Mouse (Mus musculus) intestine, embryonic 16.5 days (tissue): ENCODE measurements at regions not wholly inside any gene's neighbourhood (a gene's known extent, or its start where the extent isn't known, plus 50 kb on each side); places are given as distances from the start of the nearest gene placed in this dataset.
A peak's percentile ranks its signal among the peaks of the same experiment; 100 is the strongest.

Source experiments
- ATAC-seq: fragments of 200-750 bp; cut with Nextera tagmentation; 2 replicates; pipeline ENCODE4 v1.8.0; 2017; ENCODE audit warnings: moderate TSS enrichment, moderate library complexity
- H3K27ac ChIP-seq: fragments of 300-500 bp; sonication (generic); 2 replicates; pipeline ENCODE4 v1.5.1; 2014; ENCODE audit warnings: mild to moderate bottlenecking, low read length
- H3K27me3 ChIP-seq: fragments of 300-500 bp; sonication (generic); replicated peaks from 2 replicates; pipeline ENCODE4 v1.6.1; 2014; ENCODE audit warnings: low read length, control low read depth, mixed read lengths; ENCODE audit not compliant: control insufficient read depth, insufficient read depth
- H3K36me3 ChIP-seq: fragments of 300-500 bp; sonication (generic); 2 replicates; pipeline ENCODE4 v1.6.1; 2014; ENCODE audit warnings: low read length, control low read depth; ENCODE audit not compliant: control insufficient read depth, insufficient read depth
- H3K4me1 ChIP-seq: fragments of 300-500 bp; sonication (generic); 2 replicates; pipeline ENCODE4 v1.6.1; 2014; ENCODE audit warnings: low read length, control low read depth, mixed read lengths; ENCODE audit not compliant: control insufficient read depth, insufficient read depth
- H3K4me2 ChIP-seq: fragments of 300-500 bp; sonication (generic); 2 replicates; pipeline ENCODE4 v1.6.1; 2014; ENCODE audit warnings: low read depth, low read length, control low read depth
- H3K4me3 ChIP-seq: fragments of 300-500 bp; sonication (generic); 2 replicates; pipeline ENCODE4 v1.5.1; 2014; ENCODE audit warnings: mild to moderate bottlenecking, low read length
- H3K9ac ChIP-seq: fragments of 300-500 bp; sonication (generic); 2 replicates; pipeline ENCODE4 v1.6.1; 2014; ENCODE audit warnings: low read depth, low read length
- H3K9me3 ChIP-seq: fragments of 300-500 bp; sonication (generic); 2 replicates; pipeline ENCODE4 v1.6.1; 2016; ENCODE audit warnings: low read length, control low read depth; ENCODE audit not compliant: control insufficient read depth
- WGBS: fragments of 180-500 bp; shearing (Covaris S2); extraction: QIAGEN DNeasy Blood & Tissue Kit; methylation state at CpG from one replicate; pipeline ENCODE4 v1.1.7; 2014; 5-methylcytosine and 5-hydroxymethylcytosine counted together

DNA sequence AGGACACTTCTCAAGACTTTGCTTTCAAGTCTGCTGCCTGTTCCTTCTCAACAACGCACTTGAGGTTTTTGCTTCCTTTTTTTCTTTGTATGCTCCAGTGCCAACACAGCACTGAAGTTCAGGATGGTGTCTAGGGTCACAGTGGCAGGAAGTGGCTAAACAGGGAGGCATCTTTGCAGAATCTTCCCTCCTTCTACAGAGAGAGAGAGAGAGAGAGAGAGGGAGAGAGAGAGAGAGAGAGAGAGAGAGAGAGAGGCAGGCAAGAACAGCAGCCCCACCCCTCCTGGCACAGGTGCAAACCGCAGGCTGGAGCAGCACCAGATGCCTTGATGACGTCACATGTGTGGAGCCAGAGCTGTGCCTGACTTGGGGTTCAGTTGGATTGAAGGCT, 71.0 kb upstream of the Armc2 start:
- WGBS, result 13% methylated on average over 3 of the region's 3 CpGs
- no peak overlapping the region for H3K4me2 ChIP-seq
- H3K4me3 ChIP-seq, result no peak overlapping the region
- H3K27ac ChIP-seq, result 0 out of 2 replicates have a peak overlapping the region, but pooled peaks have one; percentile 26
- 0 out of 2 replicates have a peak overlapping the region, but pooled peaks have one; percentile 17 for H3K9ac ChIP-seq
- peak; percentile 73 for ATAC-seq
- H3K36me3 ChIP-seq, result no peaks in the 10 kb centered on the region
- no peaks in the 10 kb centered on the region for H3K27me3 ChIP-seq
- no peaks in the 10 kb centered on the region for H3K9me3 ChIP-seq
- peaks cover 14% of the 10 kb centered on the region for H3K4me1 ChIP-seq

DNA sequence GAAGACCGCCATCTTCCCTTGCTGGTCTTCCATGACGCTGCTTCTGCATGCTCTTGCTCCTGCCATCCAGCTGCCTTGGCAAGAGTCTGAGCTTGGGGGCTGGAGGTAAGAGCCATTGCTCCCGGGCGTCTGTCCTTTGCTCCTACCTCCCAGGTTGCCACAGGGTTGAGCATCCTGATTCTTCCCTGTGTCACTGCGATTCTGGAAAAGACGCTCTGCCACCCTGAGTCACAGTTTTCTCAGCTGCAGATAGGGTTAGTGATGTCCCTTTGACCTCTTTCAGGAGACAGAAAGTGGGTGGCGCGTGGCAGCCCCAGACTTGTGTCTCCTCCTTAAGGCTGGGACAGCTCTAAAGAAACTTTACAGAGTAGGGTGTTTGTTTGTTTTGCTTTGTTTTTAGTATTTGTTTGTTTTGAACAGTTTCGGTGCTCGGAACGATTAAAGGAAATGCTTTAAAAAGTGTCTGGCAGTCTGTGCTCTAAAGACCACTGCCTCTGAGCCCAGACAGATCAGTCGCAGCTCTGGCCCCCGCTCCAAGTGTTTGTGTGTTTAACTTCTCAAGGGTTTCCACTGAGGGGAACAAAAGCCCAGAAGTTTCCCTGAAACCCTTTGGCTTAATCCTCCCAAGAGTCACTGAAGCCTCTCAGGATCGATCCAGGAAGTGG, 70.5 kb upstream of the Armc2 start:
- Histone ChIP-seq H3K27ac (0 out of 2 replicates have a peak overlapping the region, but pooled peaks have one; percentile 26), H3K4me2 (no peak overlapping the region), H3K9me3 (no peaks in the 10 kb centered on the region), H3K27me3 (no peaks in the 10 kb centered on the region), H3K36me3 (no peaks in the 10 kb centered on the region), H3K9ac (0 out of 2 replicates have a peak overlapping the region, but pooled peaks have one; percentile 17), H3K4me3 (no peak overlapping the region), H3K4me1 (peaks cover 14% of the 10 kb centered on the region)
- 47% methylated on average over 14 of the region's 14 CpGs for WGBS
- peak; percentile 37; the same call in 1 of the 2 replicates for ATAC-seq

DNA sequence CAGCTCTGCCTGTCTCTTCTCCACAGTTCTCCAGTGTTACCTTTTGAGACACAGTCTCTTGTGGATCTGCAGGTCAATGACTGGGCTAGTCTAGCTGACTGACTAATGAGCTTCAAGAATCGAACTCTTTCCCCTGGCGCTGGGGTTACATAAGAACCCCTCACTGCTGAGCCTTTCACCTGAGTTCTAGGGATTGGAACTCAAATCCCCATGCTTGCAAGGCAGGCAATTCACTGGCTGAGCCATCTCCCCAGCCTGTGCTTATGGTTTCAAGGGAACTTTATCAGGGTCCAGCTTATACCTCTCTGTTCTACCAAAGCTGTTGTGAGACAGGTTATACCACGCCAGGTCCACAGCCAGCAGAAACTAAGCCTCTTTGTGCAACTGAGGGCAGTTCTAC, 69.7 kb upstream of the Armc2 start:
- ATAC-seq, result no peak
- H3K9ac ChIP-seq, result no peak overlapping the region
- H3K9me3 ChIP-seq, result no peaks in the 10 kb centered on the region
- peaks cover 16% of the 10 kb centered on the region for H3K4me1 ChIP-seq
- no peak overlapping the region for H3K4me3 ChIP-seq
- WGBS, result 92% methylated on average over 3 of the region's 3 CpGs
- no peak overlapping the region for H3K4me2 ChIP-seq
- H3K36me3 ChIP-seq, result no peaks in the 10 kb centered on the region
- no peaks in the 10 kb centered on the region for H3K27me3 ChIP-seq
- H3K27ac ChIP-seq, result no peak overlapping the region

DNA sequence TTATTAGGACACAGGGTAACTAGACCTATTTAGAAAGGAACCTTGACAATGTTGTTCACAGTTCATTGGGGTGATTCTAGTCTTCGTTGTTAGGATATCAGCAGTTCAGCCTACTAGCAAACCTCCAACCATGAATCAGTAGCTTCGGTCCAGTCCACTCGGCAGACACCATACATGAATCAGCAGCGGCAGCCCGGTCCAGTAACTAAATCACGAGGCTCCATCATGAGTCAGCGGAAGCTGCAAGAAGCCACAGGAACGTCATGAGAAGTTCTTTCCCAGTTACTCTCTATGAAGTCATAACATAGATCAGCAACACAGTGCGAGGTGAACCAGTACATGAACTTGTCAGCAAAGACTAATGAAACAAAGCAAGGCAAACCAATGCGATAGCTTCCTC, 68.4 kb upstream of the Armc2 start:
- no peaks in the 10 kb centered on the region for H3K27me3 ChIP-seq
- H3K9ac ChIP-seq, result no peak overlapping the region
- peaks cover 16% of the 10 kb centered on the region for H3K4me1 ChIP-seq
- WGBS, result 86% methylated on average over 10 of the region's 10 CpGs
- H3K27ac ChIP-seq, result no peak overlapping the region
- no peaks in the 10 kb centered on the region for H3K36me3 ChIP-seq
- no peaks in the 10 kb centered on the region for H3K9me3 ChIP-seq
- H3K4me3 ChIP-seq, result no peak overlapping the region
- no peak for ATAC-seq
- no peak overlapping the region for H3K4me2 ChIP-seq

DNA sequence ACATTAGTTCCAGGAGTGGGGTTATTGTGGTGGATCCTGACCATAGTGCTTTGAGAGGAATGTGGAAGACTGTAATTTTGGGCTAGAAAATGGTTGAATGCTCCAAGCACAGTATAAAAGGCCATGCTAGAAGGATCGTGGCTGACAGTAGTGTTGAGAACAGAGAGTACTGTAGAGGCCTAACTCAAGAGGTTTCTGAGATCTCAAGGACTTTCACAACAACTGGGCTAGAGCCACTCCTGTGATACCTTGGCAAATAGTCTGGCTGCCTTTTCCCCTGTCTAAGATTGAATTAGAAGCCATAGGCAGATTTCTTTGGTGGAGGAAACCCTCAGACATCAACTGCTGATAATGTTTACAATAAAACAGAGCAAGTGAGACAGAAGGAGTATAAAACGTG, 67.1 kb upstream of the Armc2 start:
- H3K9ac ChIP-seq, result no peak overlapping the region
- no peaks in the 10 kb centered on the region for H3K9me3 ChIP-seq
- ATAC-seq, result no peak
- no peaks in the 10 kb centered on the region for H3K27me3 ChIP-seq
- WGBS, result 76% methylated on average over 2 of the region's 2 CpGs
- H3K4me2 ChIP-seq, result no peak overlapping the region
- peaks cover 16% of the 10 kb centered on the region for H3K4me1 ChIP-seq
- no peak overlapping the region for H3K4me3 ChIP-seq
- H3K36me3 ChIP-seq, result no peaks in the 10 kb centered on the region
- H3K27ac ChIP-seq, result no peak overlapping the region

DNA sequence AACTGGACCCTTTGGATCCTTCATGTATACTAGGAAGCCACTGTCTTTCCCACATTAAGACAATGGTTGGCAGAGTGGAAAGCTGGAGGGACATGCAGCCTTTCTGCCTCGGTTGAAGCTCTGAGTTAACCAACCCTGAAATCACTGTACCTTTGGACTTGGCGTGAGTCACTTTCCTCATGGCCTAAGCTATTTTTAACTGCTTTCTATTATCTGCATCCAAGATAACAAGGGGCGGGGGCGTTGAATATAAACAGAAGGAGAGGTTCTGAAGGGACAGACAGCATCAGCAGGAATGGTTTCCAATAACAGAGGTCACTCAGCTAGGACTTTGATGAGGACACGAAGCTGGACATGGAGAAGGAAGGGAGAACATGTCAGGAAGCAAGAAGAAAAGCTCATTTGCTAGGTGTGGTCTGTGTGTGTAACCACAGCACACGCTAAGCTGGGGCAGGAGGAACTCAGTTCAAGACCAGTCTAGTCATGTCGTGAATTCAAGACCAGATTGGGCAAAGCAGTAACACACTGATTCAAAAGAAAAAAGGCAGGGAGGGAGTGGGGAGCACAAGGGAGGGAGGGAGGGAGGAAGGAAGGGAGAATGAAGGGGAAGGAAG, 64.1 kb upstream of the Armc2 start:
- no peaks in the 10 kb centered on the region for H3K36me3 ChIP-seq
- peaks cover 2% of the 10 kb centered on the region; the same call in 1 of the 2 replicates for H3K4me1 ChIP-seq
- ATAC-seq, result peak; percentile 91
- no peak overlapping the region for H3K4me3 ChIP-seq
- H3K27me3 ChIP-seq, result no peaks in the 10 kb centered on the region
- no peak overlapping the region for H3K4me2 ChIP-seq
- H3K9me3 ChIP-seq, result no peaks in the 10 kb centered on the region
- peak overlapping the region; percentile 17; the same call in 1 of the 2 replicates for H3K27ac ChIP-seq
- WGBS, result 48% methylated on average over 7 of the region's 7 CpGs
- H3K9ac ChIP-seq, result no peak overlapping the region

DNA sequence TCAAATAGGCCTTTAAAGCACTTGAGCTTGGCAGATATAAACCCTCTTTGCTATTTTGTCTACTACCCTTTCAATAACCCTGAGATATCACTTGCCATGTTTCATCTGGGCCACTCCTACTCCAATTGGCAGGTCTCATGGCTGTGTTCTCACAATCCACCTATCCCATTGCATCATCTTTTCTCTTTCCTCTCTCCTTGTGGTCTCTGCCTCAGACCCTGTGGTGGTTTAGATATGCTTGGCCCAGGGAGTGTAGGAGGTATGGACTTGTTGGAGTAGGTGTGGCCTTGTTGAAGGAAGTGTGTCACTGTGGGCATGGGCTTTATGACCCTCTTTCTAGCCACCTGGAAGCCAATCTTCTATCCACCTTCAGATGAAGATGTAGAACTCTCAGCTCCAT, 61.5 kb upstream of the Armc2 start:
- Histone ChIP-seq H3K9me3 (no peaks in the 10 kb centered on the region), H3K4me1 (peaks cover 2% of the 10 kb centered on the region; the same call in 1 of the 2 replicates), H3K36me3 (no peaks in the 10 kb centered on the region), H3K27me3 (no peaks in the 10 kb centered on the region), H3K4me3 (no peak overlapping the region), H3K9ac (no peak overlapping the region), H3K27ac (no peak overlapping the region), H3K4me2 (no peak overlapping the region)
- no peak for ATAC-seq

DNA sequence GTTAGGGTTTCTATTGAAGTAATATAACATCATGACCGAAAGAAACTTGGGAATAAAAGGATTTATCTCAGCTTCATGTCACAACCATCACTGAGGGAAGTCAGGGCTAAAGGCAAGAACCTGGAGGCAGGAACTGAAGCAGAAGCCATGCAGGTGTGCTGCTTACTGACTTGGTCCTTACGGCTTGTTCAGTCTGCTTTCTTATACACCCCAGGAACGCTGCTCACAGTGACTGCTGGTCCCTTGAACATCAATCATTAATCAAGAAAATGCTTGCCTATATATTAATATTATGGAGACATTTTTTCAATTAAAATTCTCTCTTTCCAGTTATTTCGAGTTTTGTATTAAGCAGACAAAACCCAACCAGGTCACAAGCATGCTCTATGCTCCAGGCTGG, 58.5 kb upstream of the Armc2 start:
- H3K4me2 ChIP-seq, result no peak overlapping the region
- H3K9me3 ChIP-seq, result no peaks in the 10 kb centered on the region
- no peak overlapping the region for H3K9ac ChIP-seq
- no peak overlapping the region for H3K4me3 ChIP-seq
- H3K36me3 ChIP-seq, result no peaks in the 10 kb centered on the region
- H3K27me3 ChIP-seq, result no peaks in the 10 kb centered on the region
- WGBS, result 77% methylated on average over 4 of the region's 4 CpGs
- no peak for ATAC-seq
- H3K27ac ChIP-seq, result no peak overlapping the region
- peaks cover 5% of the 10 kb centered on the region for H3K4me1 ChIP-seq

DNA sequence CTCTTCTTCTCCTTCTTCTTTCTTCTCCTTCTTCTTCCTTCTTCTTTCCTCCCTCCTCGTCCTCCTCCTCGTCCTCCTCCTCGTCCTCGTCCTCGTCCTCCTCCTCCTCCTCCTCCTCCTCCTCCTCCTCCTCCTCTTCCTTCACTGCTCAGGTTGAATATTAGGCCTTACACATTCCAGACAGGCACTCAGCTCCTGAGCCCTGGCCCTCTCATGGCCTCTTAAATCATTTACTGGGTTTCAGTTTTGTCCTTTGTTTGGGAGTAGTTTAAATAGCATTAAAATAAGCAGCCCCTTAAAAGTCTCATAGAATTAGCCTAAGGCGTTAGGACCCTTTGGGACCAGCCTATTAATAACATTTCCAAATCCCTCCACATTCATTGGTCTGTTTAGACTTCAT, 57.3 kb upstream of the Armc2 start:
- Histone ChIP-seq H3K27ac (no peak overlapping the region), H3K4me2 (no peak overlapping the region), H3K27me3 (no peaks in the 10 kb centered on the region), H3K4me3 (no peak overlapping the region), H3K4me1 (peaks cover 5% of the 10 kb centered on the region), H3K9ac (no peak overlapping the region), H3K9me3 (no peaks in the 10 kb centered on the region), H3K36me3 (no peaks in the 10 kb centered on the region)
- 71% methylated on average over 6 of the region's 6 CpGs for WGBS
- ATAC-seq, result no peak
